Mouse (Mus musculus) G1E (cell line): ENCODE results near the gene Rbm26.

ENCODE experiments used
- CTCF ChIP-seq: IDR thresholded peaks from 2 replicates; pipeline ENCODE4 v1.5.1; 2012; ENCODE audit warnings: low read depth, low read length, inconsistent platforms, mixed read lengths
- GATA1 ChIP-seq: IDR thresholded peaks from 2 replicates; pipeline ENCODE4 v1.6.1; 2012; ENCODE audit warnings: borderline replicate concordance, low read length, inconsistent platforms, mixed read lengths
- POLR2AphosphoS5 ChIP-seq: IDR thresholded peaks from 2 replicates; pipeline ENCODE4 v1.6.1; 2012; ENCODE audit warnings: low read depth, low read length, inconsistent platforms; ENCODE audit not compliant: insufficient replicate concordance

DNA sequence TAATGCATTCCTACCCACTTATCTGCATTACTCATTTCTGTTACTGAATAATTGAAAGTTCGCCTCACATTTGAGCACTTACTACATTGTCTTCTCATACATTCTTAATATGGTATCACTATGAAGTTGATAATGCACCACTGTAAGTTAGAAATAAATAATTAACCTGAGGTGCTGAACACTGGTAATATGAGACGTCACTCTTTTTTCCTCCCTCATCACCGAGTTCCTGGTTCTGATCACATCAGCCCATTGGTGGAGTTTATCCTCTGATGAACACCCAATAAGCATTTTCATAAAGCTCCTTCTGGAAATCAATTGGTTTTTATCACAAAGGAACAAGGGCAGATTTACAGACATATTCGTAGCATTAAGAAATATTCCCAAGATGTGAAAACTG, 45.1 kb upstream of the Rbm26 start:
- TF ChIP-seq CTCF, result no peak
- TF ChIP-seq GATA1, result no peak
- no peak for TF ChIP-seq POLR2AphosphoS5
